Mouse (Mus musculus) brown adipose tissue, adult 24 weeks (tissue): Measurements from ENCODE around the gene Olfr15. TPM values are rescaled to one million over a fixed set of nuclear protein-coding genes. Genes with fewer than 3 reads are reported as not detected.

Experiments used
- polyA plus RNA-seq: library from polyadenylated mRNA; stranded (reverse); fragments of >200 nt; gene quantifications from 2 replicates; pipeline ENCODE4 v1.2.4, GENCODE M21; 2012; ENCODE audit not compliant: missing spikeins, insufficient read depth, insufficient read length

Olfr15 gene
- polyA plus RNA-seq, 1 experiment: not detected

Other genes starting within 250 kb of the Olfr15 start
- not detected in 2 replicates for gene Olfr161, start 239.8 kb upstream of the Olfr15 start, polyA plus RNA-seq
- not detected in 2 replicates for gene Mefv, start 112.8 kb upstream of the Olfr15 start, polyA plus RNA-seq
- gene Zfp263, start 86.8 kb upstream of the Olfr15 start, polyA plus RNA-seq: 6.6 and 6.8 TPM in 2 replicates
- gene Zfp174, start 16.4 kb downstream of the Olfr15 start, polyA plus RNA-seq: 0.38 and 1.1 TPM in 2 replicates
- gene Naa60, start 41.5 kb downstream of the Olfr15 start, polyA plus RNA-seq: 41.4 and 52.4 TPM in 2 replicates
- gene Zfp597, start 53.7 kb downstream of the Olfr15 start, polyA plus RNA-seq: 3.9 and 4.9 TPM in 2 replicates
- not detected in 2 replicates for gene Gm20695, start 53.8 kb downstream of the Olfr15 start, polyA plus RNA-seq
- gene 1700037C18Rik, start 77.8 kb downstream of the Olfr15 start, polyA plus RNA-seq: 3.8 and 4.2 TPM in 2 replicates
- 9.1 and 10.2 TPM in 2 replicates for gene Cluap1, start 77.9 kb downstream of the Olfr15 start, polyA plus RNA-seq
- gene Nlrc3, start 145.8 kb downstream of the Olfr15 start, polyA plus RNA-seq: not detected in 2 replicates
- gene Slx4, start 172.9 kb downstream of the Olfr15 start, polyA plus RNA-seq: 2.7 and 3.5 TPM in 2 replicates
- not detected in 2 replicates for gene Dnase1, start 206.1 kb downstream of the Olfr15 start, polyA plus RNA-seq
- gene Trap1, start 246.9 kb downstream of the Olfr15 start, polyA plus RNA-seq: 226 and 245 TPM in 2 replicates